Mouse (Mus musculus): Measurements from ENCODE around the gene Dnajb12. TPM values are rescaled to one million over a fixed set of nuclear protein-coding genes. Genes with fewer than 3 reads are reported as not detected.
"Not testable (repeated sequence)": the region's sequence is repeated elsewhere in the genome, so short reads cannot be mapped to it uniquely, and the experiment has no call there.

Gene Dnajb12
- total RNA-seq, 4 experiments from 2014 or later, result 59.3 to 67.0 (median 62.9) TPM

DNA sequence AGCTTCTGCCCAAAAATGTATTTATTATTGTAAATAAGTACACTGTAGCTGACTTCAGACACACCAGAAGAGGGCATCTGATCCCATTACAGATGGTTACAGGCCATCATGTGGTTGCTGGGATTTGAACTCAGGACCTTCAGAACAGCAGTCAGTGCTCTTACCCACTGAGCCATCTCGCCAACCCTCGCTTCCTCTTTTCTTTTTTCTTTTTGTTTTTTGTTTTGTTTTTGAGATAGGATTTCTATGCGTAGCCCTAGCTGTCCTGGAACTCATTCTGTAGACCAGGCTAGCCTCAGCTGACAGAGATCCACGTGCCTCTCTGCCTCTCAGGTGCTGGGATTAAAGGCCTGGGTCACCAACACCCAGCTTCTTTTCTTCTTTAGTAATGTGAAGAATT lies 6.7 kb upstream of the Dnajb12 start:
- DNase-seq, result not testable (repeated sequence)

DNA sequence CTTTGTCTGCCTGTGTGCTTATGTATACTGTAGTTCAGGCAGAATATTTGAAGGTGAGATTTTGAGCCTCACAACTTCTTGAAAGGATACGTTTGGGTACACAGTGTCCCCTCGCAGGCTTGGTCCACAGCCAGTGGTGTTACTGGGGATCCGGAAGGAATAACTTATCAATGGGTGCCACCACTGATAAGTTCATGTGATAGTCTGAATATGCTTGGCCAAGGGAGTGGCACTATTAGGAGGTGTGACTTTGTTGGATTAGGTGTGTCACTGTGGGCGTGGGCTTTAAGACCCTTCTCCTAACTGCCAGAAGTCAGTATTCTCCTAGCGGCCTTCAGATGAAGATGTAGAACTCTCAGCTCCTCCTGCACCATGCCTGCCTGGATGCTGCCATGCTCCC lies 6.2 kb upstream of the Dnajb12 start:
- no peak for DNase-seq

DNA sequence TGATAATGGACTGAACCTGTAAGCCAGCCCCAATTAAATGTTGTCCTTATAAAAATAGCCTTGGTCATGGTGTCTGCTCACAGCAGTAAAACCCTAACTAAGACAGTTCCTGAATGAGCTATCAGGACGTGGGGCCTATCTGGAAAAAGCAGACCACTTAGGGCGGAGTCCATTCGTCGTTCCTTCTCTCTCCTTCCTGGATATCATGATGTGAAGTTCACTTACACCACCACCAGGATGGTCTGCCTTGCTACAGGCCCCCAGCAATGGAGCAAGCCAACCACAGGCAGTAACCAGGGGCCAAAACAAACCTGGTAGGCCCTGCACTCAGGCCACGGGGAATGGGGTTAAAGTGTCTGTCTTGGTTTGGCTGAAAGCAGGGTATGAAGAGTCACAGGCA lies 5.7 kb upstream of the Dnajb12 start:
- no peak for DNase-seq

DNA sequence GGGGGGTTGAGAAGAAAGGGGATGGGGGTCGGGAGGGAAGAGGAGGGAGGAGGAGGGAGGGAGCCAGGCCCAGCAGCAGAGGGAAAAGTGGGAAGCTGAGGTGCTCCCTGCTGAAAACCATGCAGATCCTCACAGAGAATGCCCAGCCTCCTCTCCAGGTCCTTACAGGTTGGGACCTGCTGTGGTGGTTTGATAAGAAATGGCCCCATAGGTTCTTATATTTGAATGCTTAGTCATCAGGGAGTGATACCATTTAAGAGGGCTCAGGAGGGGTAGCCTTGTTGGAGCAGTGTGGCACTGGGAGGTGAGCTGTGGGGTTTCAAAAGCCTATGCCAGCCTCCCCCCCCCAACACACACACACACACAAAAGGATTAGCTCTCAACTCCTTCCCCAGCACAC lies 4.0 kb upstream of the Dnajb12 start:
- DNase-seq, result no peak

DNA sequence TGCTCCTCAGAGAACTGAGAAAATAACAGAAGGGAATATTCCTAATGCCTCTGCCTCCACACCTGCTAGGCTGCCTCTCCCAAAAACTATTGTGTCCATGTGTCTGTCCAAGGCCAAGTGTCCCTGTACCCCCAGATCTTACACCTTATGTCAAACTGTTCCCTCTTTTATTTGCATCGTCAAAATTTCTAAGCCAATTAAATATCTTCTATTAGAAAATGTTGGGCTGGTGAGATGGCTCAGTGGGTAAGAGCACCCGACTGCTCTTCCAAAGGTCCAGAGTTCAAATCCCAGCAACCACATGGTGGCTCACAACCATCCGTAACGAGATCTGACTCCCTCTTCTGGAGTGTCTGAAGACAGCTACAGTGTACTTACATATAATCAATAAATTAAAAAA lies 2.7 kb upstream of the Dnajb12 start:
- not testable (repeated sequence) for DNase-seq

DNA sequence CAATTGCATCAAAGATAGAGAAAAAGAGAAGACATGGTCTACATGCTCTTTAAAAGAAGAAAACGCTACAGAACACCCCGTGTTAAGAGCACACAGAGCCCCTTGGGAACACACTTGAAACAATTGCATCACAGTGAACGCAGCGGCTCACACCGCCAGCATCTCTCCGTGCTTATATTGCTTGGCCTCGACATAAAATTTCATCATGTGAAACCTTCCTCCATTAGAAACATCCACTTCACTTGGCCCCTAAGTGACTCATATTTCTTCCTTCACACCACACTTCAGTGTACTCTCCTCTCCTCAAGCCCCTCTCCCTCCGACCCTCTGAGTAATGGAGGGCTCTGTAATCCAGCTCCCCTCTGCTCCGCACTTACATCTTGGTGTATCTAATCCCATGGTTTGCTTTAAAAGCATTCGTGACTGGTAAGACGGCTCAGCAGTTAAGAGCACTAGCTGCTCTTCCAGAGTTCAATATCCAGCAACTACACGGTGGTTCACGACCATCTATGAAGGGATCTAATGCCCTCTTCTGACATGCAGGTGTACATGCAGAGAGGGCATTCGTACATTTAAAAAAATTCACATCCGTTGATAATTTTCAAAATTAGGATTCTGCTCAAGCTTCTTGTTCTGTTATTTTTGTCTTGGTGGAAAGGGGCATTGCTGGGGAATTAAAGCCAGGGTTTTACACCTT lies 1.8 kb upstream of the Dnajb12 start:
- no peak for DNase-seq

DNA sequence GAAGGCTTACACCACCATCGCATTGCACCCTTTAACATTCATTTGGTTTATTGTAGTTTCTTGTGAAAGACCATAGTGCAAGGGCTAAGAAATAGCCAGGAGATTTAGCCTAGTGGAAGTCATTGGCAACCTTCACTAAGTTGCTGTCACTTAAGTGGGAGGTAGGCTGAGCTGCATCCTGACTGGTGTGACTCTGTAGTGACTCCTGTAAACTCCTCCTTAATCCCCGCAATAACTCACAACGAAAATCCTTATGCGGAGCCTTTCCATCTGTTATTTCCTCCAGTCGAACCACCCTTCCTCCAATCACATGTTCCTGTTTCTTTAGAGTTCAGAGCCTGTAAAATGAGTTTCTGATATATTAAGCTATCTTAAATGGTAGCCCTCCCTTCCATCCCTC lies 533 bp upstream of the Dnajb12 start:
- no peak for DNase-seq

DNA sequence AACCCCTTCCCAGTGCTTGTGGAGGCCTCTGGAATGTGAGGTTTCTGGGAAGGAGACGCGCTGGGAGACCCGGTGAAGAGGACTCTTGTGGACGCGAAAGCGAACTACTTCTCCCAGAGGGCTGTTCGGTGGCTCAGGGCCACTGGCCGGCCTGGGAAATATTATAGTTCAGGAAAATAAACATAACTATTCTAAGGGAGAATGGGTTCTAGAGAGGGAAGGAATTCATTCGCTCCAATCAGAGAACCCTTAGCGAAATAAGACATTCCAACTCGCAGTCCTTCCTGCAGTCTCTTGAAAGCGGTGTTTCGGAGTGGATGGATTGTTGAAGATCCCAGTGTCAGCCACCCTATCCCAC lies 652 bp downstream of the Dnajb12 start:
- no peak for DNase-seq

DNA sequence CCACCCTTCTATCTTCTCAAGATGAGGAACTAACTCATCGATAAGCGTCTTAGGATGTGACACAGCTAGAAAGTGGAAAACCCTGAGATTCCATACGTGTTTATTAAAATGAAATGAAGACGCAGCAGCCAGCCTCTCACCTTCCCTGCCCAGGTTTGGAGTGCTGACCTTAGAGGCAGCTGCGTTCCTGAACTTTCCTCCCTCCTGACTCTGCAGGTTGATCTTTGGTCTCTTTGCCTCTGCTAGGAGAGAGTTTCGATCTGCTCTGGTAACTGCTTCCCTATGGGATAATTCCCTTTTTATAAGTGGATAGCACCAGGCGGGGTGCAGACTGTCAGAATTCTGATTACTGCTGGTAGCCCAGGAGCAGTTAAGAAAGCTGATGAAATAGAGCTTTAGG lies 1.5 kb downstream of the Dnajb12 start:
- DNase-seq, result no peak

DNA sequence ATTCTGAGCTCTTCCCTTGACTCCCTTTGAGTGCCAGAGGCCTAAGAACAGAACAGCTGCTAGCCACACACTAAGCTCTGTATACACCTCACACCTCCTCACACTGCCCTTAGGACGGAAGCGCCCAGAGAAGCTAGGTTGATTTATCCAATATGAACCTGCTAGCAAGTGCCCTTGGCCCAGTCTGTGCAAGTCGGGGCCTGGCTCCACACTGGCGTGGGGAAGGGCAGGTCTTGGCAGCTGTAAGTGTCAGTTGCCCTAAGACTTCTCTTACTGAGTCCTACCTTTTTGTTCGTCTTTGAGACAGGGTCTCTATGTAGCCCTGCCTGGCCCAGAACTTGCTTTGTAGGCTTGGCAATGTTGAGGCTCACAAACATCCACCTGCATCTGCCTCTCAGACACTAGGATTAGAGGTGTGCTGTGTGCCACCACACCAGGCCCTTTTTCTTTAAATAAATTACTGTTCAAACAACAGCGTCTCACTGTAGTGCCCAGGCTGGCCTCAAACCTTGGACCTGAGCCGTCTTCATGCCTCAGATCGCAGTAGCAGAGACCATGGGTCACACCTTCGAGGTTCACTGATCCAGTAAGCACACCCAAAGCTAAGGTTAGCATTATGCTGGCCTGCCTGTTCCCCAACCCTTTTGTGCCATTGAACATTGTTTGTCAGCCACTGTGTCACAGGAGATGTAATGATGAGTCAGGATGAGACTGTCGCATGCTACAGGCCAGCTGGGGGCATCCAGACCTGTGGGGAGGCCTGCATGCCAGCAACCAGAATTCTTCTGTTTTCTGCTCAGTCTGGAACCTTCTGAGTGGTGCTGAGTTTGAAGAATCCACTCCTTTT lies 5.2 kb downstream of the Dnajb12 start:
- no peak for DNase-seq

DNA sequence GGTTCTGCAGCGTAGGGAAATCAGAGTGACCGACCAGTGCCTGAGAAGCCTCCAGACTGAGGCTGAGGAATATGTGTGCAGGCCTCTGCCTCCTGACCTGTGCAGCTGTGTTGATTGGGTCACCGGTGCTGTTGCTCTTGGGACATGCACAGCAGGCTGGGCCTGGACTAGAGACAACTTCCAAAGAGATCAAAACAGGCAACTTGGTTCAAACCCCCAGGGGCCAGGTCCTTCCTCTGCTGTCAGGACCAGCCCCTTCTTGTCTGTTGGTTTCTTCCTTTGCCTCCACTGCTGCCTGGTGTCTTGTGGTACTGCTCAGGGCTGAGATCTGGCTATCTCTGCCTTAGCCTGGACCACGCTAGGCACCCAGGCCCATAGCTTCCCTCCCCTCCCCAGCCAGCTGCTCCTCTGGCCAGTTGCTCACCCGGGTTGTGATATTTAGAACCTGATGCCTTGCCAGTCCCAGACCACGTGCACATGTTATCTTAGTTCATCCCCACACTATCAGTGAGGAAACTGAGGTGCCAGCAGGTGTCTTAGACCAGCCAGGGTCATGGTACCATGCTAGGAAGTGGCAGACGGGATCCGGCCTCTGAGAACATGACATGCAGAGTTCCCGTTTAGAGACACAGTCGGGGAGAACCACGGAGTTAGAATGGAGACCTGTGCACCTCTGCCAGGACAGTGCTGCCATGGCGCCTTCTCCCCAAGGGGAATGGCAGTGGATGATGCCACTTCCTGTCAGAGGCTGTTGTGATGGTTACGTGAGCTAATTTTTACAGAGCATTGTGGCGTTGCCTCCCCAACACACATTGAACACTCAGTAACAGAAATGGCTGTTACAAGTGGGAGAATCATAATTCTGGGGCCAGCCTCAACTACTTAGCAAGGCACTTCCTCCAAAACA lies 6.1 kb downstream of the Dnajb12 start:
- DNase-seq, result no peak

DNA sequence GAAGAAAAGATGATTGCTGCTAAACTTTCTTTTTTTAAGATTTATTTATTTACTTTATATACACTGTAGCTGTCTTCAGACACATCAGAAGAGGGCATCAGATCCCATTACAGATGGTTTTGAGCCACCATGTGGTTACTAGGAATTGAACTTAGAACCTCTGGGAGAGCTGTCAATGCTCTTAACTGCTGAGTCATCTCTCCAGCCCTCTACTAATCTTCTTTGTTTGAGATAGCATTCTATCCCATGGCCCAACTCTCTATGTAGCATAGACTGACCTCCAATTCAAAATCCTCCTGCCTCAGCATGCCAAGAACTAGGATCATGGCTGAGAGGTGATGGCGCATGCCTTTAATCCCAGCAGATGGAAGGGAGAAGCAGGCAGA lies 6.7 kb downstream of the Dnajb12 start:
- no peak for DNase-seq

DNA sequence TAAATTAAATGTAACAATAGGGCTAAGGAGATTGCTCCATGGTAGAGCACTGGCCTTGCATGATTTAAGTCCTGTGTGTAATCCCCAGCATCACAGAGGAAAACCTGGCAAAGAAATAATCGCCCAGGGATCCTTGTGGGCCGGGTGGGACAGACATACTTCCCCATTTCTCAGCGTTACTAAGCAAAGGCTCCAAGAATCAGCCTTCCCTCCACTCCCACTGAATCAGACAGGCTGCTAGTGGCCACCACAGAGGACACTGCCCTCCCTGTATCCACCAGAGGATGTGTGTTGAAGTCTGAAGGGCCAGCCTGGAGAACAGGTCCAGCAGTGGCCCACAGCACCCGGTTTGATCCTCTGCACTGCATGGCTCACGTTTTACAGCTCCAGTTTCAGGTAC lies 8.1 kb downstream of the Dnajb12 start:
- no peak for DNase-seq

DNA sequence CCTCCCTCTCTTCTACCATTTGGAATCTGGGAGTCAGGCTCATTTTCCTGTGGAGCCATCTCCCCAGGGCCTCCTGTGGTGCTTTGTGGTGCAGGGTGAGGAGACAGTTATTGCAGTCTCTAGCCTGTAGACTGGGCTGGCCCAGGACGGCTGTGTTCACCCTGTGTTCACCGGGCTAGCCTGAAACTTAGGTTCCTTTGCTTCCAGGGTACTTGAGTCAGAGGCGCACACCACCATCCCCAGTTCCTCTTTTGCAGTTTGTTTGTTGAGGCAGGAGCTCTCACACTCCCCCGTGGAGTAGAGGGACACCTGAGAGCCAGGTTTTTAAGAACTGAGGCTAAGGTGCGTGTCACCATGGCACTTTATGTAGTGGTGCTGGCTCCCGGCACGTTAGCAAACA lies 10.0 kb downstream of the Dnajb12 start:
- no peak for DNase-seq

DNA sequence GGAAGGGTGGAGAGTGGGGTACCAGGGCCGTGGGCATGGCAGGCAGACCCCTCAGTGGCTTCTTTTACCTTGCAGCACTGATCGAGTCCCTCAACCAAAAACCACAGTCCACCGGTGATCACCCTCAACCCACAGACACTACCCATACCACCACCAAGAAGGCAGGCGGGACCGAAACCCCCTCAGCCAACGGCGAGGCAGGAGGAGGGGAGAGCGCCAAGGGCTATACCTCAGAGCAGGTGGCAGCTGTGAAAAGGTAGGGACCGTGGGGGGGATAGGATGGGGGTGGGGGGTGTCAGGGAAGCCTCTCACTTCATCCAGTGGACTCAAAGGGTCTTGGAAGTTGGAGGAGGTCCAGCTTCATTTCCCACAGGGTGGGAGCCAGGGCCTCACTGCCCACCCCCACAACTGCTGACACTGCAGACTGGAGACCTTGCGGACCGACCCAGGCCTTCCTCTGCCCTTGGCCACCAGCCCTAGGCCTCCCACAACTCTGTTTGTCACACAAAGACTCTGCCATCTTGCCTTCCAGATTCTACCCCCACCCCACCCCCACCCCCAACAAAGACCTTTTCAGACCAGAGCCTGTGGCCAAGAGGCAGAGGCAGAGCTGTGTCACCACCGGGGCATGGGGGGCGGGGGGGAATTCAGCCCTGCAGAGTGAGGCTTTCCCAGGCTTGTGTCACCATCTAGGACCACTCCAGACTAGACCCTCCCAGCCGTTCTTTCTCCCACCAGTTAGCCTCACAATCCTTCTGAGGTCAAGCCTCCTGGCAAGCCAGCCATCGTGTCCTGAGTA lies 10.8 kb downstream of the Dnajb12 start:
- no peak for DNase-seq

DNA sequence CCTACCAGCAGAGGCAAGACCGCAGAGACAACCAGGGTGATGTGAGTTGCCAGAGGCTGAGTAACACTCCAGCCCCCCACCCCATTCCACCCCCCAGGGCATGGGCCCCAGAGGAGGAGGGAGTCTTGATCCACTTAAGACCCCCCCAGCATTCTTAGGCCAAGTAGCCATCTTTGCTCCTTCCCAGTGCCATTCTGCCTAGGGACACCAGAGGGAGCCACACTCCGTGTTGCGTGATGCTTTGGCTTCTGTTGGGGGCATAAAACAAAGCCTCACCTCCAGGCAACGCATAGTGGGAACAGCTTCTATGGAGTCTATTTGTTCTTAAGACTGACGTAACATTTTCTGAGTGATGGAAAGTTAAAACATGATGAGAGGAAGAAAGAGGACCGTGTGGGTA lies 13.6 kb downstream of the Dnajb12 start:
- DNase-seq, result no peak

DNA sequence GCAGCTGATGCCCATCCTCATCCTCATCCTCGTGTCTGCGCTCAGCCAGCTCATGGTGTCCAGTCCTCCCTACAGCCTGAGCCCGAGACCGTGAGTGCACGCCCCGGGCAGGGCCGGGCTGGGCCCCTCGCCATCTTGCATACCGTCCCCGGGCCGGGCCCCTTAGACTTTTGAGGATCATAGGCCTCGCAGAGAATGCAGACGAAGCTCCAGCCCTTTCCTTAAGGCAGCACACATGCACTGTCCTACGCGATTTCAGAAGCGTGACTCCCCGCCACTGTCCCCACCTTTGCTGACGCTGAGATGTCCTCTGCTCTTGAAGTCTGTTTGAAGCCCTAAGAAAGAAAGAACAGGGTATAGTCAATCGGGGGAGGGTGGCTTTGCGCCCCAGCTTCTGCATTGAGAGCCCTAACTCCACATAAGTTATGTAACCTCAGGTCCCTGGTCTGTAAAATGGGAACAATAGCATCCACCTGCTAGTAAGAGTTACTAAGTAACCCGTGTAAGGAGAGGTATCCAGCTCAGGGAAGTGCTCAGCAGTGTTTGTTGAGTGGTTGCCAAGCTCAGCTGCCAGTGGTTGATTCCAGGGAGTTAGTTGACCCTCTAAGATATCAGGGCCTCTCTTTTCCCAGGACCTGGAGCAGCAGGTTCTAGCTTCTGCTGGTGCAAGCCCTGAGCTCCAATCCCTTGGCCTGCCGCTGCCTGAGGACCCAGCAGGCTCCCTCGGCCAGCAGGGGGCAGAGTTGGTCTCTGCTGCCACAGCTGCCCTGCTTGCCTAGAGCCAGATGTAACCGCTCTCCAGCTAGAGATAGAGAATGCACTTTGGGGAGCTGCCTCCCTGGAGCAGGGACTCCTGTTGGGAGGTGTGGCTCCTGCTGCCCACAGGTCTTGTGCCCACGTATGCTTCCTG lies 15.2 kb downstream of the Dnajb12 start:
- DNase-seq, result peak; percentile 57

DNA sequence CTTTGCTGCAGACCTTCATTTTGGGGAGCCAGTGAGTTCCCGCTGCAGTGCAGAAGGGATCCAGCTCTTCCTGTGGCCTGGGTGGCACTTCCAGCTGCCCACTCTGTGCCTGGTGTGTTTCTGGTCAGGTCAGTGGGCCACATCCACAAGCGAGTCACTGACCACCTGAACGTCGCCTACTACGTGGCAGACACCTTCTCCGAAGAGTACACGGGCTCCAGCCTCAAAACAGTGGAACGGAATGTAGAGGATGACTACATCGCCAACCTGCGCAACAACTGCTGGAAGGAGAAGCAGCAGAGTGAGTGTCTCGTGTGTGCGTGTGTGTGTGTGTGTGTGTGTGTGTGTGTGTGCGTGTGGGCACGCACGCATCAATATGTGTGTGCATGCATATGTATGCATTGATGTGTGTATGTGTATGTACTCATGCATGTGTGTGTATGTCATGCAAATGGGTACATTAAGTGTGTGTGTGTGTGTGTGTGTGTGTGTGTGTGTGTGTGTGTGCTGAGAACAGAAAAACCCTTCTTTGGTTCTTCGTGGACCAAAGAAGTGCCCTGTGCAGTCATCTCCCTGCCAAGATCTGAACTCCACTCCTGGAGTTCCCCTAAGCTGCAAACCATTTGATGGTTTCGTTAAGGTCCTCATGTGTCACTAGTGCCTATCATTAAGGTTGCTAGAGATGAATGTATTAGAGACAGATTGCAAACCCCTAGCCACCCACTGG lies 16.3 kb downstream of the Dnajb12 start:
- DNase-seq, result no peak

DNA sequence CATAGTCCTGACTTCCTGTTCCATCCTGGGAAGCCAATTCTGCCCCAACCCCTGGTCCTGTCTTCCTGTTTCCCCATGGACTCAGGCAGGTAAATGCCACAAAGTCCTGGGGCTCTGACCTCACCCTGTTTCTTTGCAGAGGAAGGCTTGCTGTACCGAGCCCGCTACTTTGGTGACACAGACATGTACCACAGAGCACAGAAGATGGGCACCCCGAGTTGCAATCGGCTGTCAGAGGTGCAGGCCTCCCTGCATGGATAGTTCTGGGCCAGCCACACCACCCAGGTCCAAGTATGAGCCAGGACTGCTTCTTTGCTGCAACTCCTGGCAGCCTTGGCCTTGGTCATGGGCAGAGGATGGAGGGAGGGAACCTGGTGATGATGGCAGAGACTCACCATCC lies 16.9 kb downstream of the Dnajb12 start:
- no peak for DNase-seq

DNA sequence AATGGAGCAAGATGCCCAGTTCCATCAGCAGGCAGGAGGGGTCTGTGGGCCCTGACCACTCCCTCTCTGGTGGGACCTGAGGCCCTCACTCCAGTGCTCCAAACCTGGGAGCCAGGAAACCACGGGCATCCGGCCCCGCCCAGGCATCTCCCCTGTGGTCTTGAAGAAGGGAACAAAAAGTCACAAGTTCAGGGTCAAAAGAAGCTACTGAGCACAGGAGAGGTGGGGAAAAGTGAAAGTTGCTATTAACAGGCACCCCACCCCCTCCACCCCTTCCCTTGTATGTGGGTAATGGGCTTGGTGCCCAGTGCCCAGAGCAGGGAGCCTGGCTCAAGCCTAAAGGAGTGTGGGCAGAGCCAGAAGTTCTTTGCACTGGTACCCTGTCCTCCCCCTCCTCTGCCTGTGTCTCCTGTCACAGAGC lies 17.6 kb downstream of the Dnajb12 start:
- DNase-seq, result peak; percentile 70
